Mouse (Mus musculus): Measurements from ENCODE around the gene Itga10. TPM values are rescaled to one million over a fixed set of nuclear protein-coding genes. Genes with fewer than 3 reads are reported as not detected.
A peak's percentile ranks its signal among the peaks of the same experiment; 100 is the strongest.

Itga10 gene
- total and polyA plus RNA-seq, 2 experiments from 2014 or later: 1.0 to 3.3 TPM

GRCm38 (mm10) chr3:96706217-96706616 lies 60.8 kb downstream of the Itga10 start:
- ATAC-seq (ENCODE audit: low FRiP score) (no peak), DNase-seq (ENCODE audit: low spot score) (no peak)
- H3K4me2 ChIP-seq (ENCODE audit: low read depth, low read length, poor library complexity, severe bottlenecking): no peak overlapping the region
- H3K4me3 ChIP-seq (ENCODE audit: low read depth, low read length): no peak overlapping the region
- H3K9ac ChIP-seq (replicated peaks; ENCODE audit: low read length, poor library complexity, severe bottlenecking): no peak overlapping the region
- H3K9me3 ChIP-seq (ENCODE audit: low read length): no peaks in the 10 kb centered on the region
- no peaks in the 10 kb centered on the region for H3K27me3 ChIP-seq (ENCODE audit: insufficient read depth, low read length)
- 90% methylated on average over 11 of the region's 11 CpGs for WGBS
- peaks cover 6% of the 10 kb centered on the region; the same call in 1 of the 2 replicates for H3K4me1 ChIP-seq (ENCODE audit: insufficient read depth, low read length)
- TF ChIP-seq CTCF (IDR thresholded peaks at IDR 0.05): no peak
- peaks cover 48% of the 10 kb centered on the region for H3K36me3 ChIP-seq (ENCODE audit: insufficient read depth, low read length)
- no peak overlapping the region for H3K27ac ChIP-seq (ENCODE audit: low read depth, low read length)

- no peak for TF ChIP-seq CTCF (IDR thresholded peaks at IDR 0.05)
- Histone ChIP-seq H3K4me2 (ENCODE audit: low read depth, low read length, poor library complexity, severe bottlenecking) (no peak overlapping the region), H3K27me3 (ENCODE audit: insufficient read depth, low read length) (no peaks in the 10 kb centered on the region), H3K36me3 (ENCODE audit: insufficient read depth, low read length) (peaks cover 49% of the 10 kb centered on the region), H3K9ac (replicated peaks; ENCODE audit: low read length, poor library complexity, severe bottlenecking) (no peak overlapping the region), H3K4me3 (ENCODE audit: low read depth, low read length) (no peak overlapping the region), H3K4me1 (ENCODE audit: insufficient read depth, low read length) (peaks cover 6% of the 10 kb centered on the region; the same call in 1 of the 2 replicates), H3K9me3 (ENCODE audit: low read length) (no peaks in the 10 kb centered on the region), H3K27ac (ENCODE audit: low read depth, low read length) (no peak overlapping the region)
- WGBS: 78% methylated on average over 7 of the region's 7 CpGs
- ATAC-seq (ENCODE audit: low FRiP score): no peak
- no peak for DNase-seq (ENCODE audit: low spot score)
These were observed 61.6 kb downstream of the Itga10 start for GRCm38 (mm10) chr3:96706984-96707383.

GRCm38 (mm10) chr3:96707903-96708683 lies 62.7 kb downstream of the Itga10 start, which contains the start of gene Nudt17:
Nudt17 (minus strand) TSS chr3:96708562.
- Histone ChIP-seq H3K4me1 (ENCODE audit: insufficient read depth, low read length) (peaks cover 6% of the 10 kb centered on the region; the same call in 1 of the 2 replicates), H3K4me2 (ENCODE audit: low read depth, low read length, poor library complexity, severe bottlenecking) (peak within 1 kb of the TSS; percentile 89), H3K9ac (replicated peaks; ENCODE audit: low read length, poor library complexity, severe bottlenecking) (peak within 1 kb of the TSS; percentile 58), H3K27ac (ENCODE audit: low read depth, low read length) (no peak within 1 kb of the TSS), H3K36me3 (ENCODE audit: insufficient read depth, low read length) (peaks cover 49% of the 10 kb centered on the region), H3K27me3 (ENCODE audit: insufficient read depth, low read length) (no peaks in the 10 kb centered on the region), H3K4me3 (ENCODE audit: low read depth, low read length) (peak within 1 kb of the TSS; percentile 47), H3K9me3 (ENCODE audit: low read length) (no peaks in the 10 kb centered on the region)
- 6% methylated on average over 39 of the region's 42 CpGs for WGBS
- peak; percentile 96 for TF ChIP-seq CTCF (IDR thresholded peaks at IDR 0.05)
- peak; percentile 83 for ATAC-seq (ENCODE audit: low FRiP score)
- DNase-seq (ENCODE audit: low spot score): peak; percentile 74

- Histone ChIP-seq H3K4me1 (ENCODE audit: insufficient read depth, low read length) (peaks cover 6% of the 10 kb centered on the region; the same call in 1 of the 2 replicates), H3K4me3 (ENCODE audit: low read depth, low read length) (peak overlapping the region; percentile 47), H3K27me3 (ENCODE audit: insufficient read depth, low read length) (no peaks in the 10 kb centered on the region), H3K36me3 (ENCODE audit: insufficient read depth, low read length) (peaks cover 49% of the 10 kb centered on the region), H3K9me3 (ENCODE audit: low read length) (no peaks in the 10 kb centered on the region), H3K27ac (ENCODE audit: low read depth, low read length) (no peak overlapping the region), H3K9ac (replicated peaks; ENCODE audit: low read length, poor library complexity, severe bottlenecking) (no peak overlapping the region), H3K4me2 (ENCODE audit: low read depth, low read length, poor library complexity, severe bottlenecking) (peak overlapping the region; percentile 89)
- TF ChIP-seq CTCF (IDR thresholded peaks at IDR 0.05): no peak
- DNase-seq (ENCODE audit: low spot score) (no peak), ATAC-seq (ENCODE audit: low FRiP score) (no peak)
- whole genome bisulfite sequencing: 32% methylated on average over 2 of the region's 2 CpGs
These were observed 63.3 kb downstream of the Itga10 start for GRCm38 (mm10) chr3:96708684-96709064.

Other genes starting within 250 kb of the Itga10 start
- not detected in 2 replicates for gene BC107364, start 193.3 kb upstream of the Itga10 start, total RNA-seq (2014; rRNA removed)
- gene BC107364, start 193.3 kb upstream of the Itga10 start, polyA plus RNA-seq (2015; fragmentation: Nextera tagmentation; extraction: Ambion mirVana): not detected in 2 replicates
- 2.0 and 2.1 TPM in 2 replicates for gene Hfe2, start 120.4 kb upstream of the Itga10 start, total RNA-seq (2014; rRNA removed)
- gene Hfe2, start 120.4 kb upstream of the Itga10 start, polyA plus RNA-seq (2015; fragmentation: Nextera tagmentation; extraction: Ambion mirVana): 2.0 and 2.7 TPM in 2 replicates
- 145 and 222 TPM in 2 replicates for gene Txnip, start 87.6 kb upstream of the Itga10 start, total RNA-seq (2014; rRNA removed)
- gene Txnip, start 87.6 kb upstream of the Itga10 start, polyA plus RNA-seq (2015; fragmentation: Nextera tagmentation; extraction: Ambion mirVana): 108 and 116 TPM in 2 replicates
- gene Gm16253, start 68.6 kb upstream of the Itga10 start, total RNA-seq (2014; rRNA removed): not detected in 2 replicates
- gene Gm16253, start 68.6 kb upstream of the Itga10 start, polyA plus RNA-seq (2015; fragmentation: Nextera tagmentation; extraction: Ambion mirVana): 0.52 TPM in 1 of 2 replicates, not detected in the other
- 13.2 and 16.2 TPM in 2 replicates for gene Polr3gl, start 51.4 kb upstream of the Itga10 start, total RNA-seq (2014; rRNA removed)
- 29.4 and 32.0 TPM in 2 replicates for gene Polr3gl, start 51.4 kb upstream of the Itga10 start, polyA plus RNA-seq (2015; fragmentation: Nextera tagmentation; extraction: Ambion mirVana)
- 21.5 and 32.7 TPM in 2 replicates for gene Ankrd34a, start 48.9 kb upstream of the Itga10 start, total RNA-seq (2014; rRNA removed)
- 16.3 and 21.0 TPM in 2 replicates for gene Ankrd34a, start 48.9 kb upstream of the Itga10 start, polyA plus RNA-seq (2015; fragmentation: Nextera tagmentation; extraction: Ambion mirVana)
- gene Lix1l, start 44.4 kb upstream of the Itga10 start, total RNA-seq (2014; rRNA removed): 38.0 and 52.9 TPM in 2 replicates
- 3.2 TPM in 2 replicates for gene Lix1l, start 44.4 kb upstream of the Itga10 start, polyA plus RNA-seq (2015; fragmentation: Nextera tagmentation; extraction: Ambion mirVana)
- 23.8 and 25.0 TPM in 2 replicates for gene Rbm8a, start 15.7 kb upstream of the Itga10 start, total RNA-seq (2014; rRNA removed)
- gene Rbm8a, start 15.7 kb upstream of the Itga10 start, polyA plus RNA-seq (2015; fragmentation: Nextera tagmentation; extraction: Ambion mirVana): 115 and 118 TPM in 2 replicates
- gene Pex11b, start 10.2 kb upstream of the Itga10 start, total RNA-seq (2014; rRNA removed): 39.8 and 52.3 TPM in 2 replicates
- 75.9 and 80.4 TPM in 2 replicates for gene Pex11b, start 10.2 kb upstream of the Itga10 start, polyA plus RNA-seq (2015; fragmentation: Nextera tagmentation; extraction: Ambion mirVana)
- 0.44 and 1.4 TPM in 2 replicates for gene Gm42957, start 10.1 kb upstream of the Itga10 start, total RNA-seq (2014; rRNA removed)
- 0.05 and 0.06 TPM in 2 replicates for gene Gm42957, start 10.1 kb upstream of the Itga10 start, polyA plus RNA-seq (2015; fragmentation: Nextera tagmentation; extraction: Ambion mirVana)
- 4.9 and 8.5 TPM in 2 replicates for gene Ankrd35, start 24.5 kb downstream of the Itga10 start, total RNA-seq (2014; rRNA removed)
- gene Ankrd35, start 24.5 kb downstream of the Itga10 start, polyA plus RNA-seq (2015; fragmentation: Nextera tagmentation; extraction: Ambion mirVana): 3.7 and 4.3 TPM in 2 replicates
- gene Pias3, start 50.8 kb downstream of the Itga10 start, total RNA-seq (2014; rRNA removed): 33.1 and 46.0 TPM in 2 replicates
- 44.2 and 49.7 TPM in 2 replicates for gene Pias3, start 50.8 kb downstream of the Itga10 start, polyA plus RNA-seq (2015; fragmentation: Nextera tagmentation; extraction: Ambion mirVana)
- 6.5 and 11.9 TPM in 2 replicates for gene Nudt17, start 63.0 kb downstream of the Itga10 start, total RNA-seq (2014; rRNA removed)
- 18.5 and 20.6 TPM in 2 replicates for gene Nudt17, start 63.0 kb downstream of the Itga10 start, polyA plus RNA-seq (2015; fragmentation: Nextera tagmentation; extraction: Ambion mirVana)
- gene Polr3c, start 82.0 kb downstream of the Itga10 start, total RNA-seq (2014; rRNA removed): 12.6 and 14.7 TPM in 2 replicates
- gene Polr3c, start 82.0 kb downstream of the Itga10 start, polyA plus RNA-seq (2015; fragmentation: Nextera tagmentation; extraction: Ambion mirVana): 26.4 and 30.7 TPM in 2 replicates
- gene Rnf115, start 82.1 kb downstream of the Itga10 start, total RNA-seq (2014; rRNA removed): 59.6 and 63.4 TPM in 2 replicates
- gene Rnf115, start 82.1 kb downstream of the Itga10 start, polyA plus RNA-seq (2015; fragmentation: Nextera tagmentation; extraction: Ambion mirVana): 71.8 and 76.5 TPM in 2 replicates
- gene Pdzk1, start 183.7 kb downstream of the Itga10 start, total RNA-seq (2014; rRNA removed): 0.27 TPM in 1 of 2 replicates, not detected in the other
- 0.14 TPM in 1 of 2 replicates, not detected in the other for gene Pdzk1, start 183.7 kb downstream of the Itga10 start, polyA plus RNA-seq (2015; fragmentation: Nextera tagmentation; extraction: Ambion mirVana)
- gene Cd160, start 183.8 kb downstream of the Itga10 start, total RNA-seq (2014; rRNA removed): not detected in 2 replicates
- 0.06 and 0.21 TPM in 2 replicates for gene Cd160, start 183.8 kb downstream of the Itga10 start, polyA plus RNA-seq (2015; fragmentation: Nextera tagmentation; extraction: Ambion mirVana)

Measured in midbrain, postnatal 0 days (tissue).